Mouse (Mus musculus) forebrain, embryonic 13.5 days (tissue): Measurements from ENCODE around the gene Hsf2bp. TPM values are rescaled to one million over a fixed set of nuclear protein-coding genes. Genes with fewer than 3 reads are reported as not detected.

Experiments
- ATAC-seq: fragments of 200-750 bp; cut with Nextera tagmentation; 2 replicates; pipeline ENCODE4 v1.8.0; 2017
- H3K27ac ChIP-seq: fragments of 300-500 bp; sonication (generic); 2 replicates; pipeline ENCODE4 v1.5.1; 2015; ENCODE audit warnings: inconsistent platforms, mild to moderate bottlenecking, moderate library complexity
- H3K27me3 ChIP-seq: fragments of 300-500 bp; sonication (generic); 2 replicates; pipeline ENCODE4 v1.6.1; 2015; ENCODE audit warnings: mild to moderate bottlenecking, inconsistent platforms
- H3K36me3 ChIP-seq: fragments of 300-500 bp; sonication (generic); 2 replicates; pipeline ENCODE4 v1.6.1; 2015; ENCODE audit warnings: mild to moderate bottlenecking, inconsistent platforms; ENCODE audit not compliant: poor library complexity, severe bottlenecking
- H3K4me1 ChIP-seq: fragments of 300-500 bp; sonication (generic); 2 replicates; pipeline ENCODE4 v1.6.1; 2015; ENCODE audit warnings: inconsistent platforms
- H3K4me2 ChIP-seq: fragments of 300-500 bp; sonication (generic); 2 replicates; pipeline ENCODE4 v1.6.1; 2015; ENCODE audit warnings: inconsistent platforms, mild to moderate bottlenecking, moderate library complexity
- H3K4me3 ChIP-seq: fragments of 300-500 bp; sonication (generic); 2 replicates; pipeline ENCODE4 v1.5.1; 2015; ENCODE audit warnings: mild to moderate bottlenecking, inconsistent platforms
- H3K9ac ChIP-seq: fragments of 300-500 bp; sonication (generic); 2 replicates; pipeline ENCODE4 v1.6.1; 2015; ENCODE audit warnings: mild to moderate bottlenecking, inconsistent platforms
- H3K9me3 ChIP-seq: fragments of 300-500 bp; sonication (generic); replicated peaks from 2 replicates; pipeline ENCODE4 v1.6.1; 2016; ENCODE audit warnings: inconsistent platforms
- whole genome bisulfite sequencing: fragments of 180-500 bp; shearing (Covaris S2); methylation state at CpG from one replicate; pipeline ENCODE4 v1.1.7; 2015; 5-methylcytosine and 5-hydroxymethylcytosine counted together
- polyA plus RNA-seq: library from polyadenylated mRNA; unstranded; fragments of >200 nt; fragmentation: Nextera tagmentation; extraction: Ambion mirVana; gene quantifications from 2 replicates; pipeline ENCODE4 v1.2.1, GENCODE M21; 2015

The Hsf2bp gene
- polyA plus RNA-seq, 1 experiment from 2014 or later = 0.43 TPM

DNA sequence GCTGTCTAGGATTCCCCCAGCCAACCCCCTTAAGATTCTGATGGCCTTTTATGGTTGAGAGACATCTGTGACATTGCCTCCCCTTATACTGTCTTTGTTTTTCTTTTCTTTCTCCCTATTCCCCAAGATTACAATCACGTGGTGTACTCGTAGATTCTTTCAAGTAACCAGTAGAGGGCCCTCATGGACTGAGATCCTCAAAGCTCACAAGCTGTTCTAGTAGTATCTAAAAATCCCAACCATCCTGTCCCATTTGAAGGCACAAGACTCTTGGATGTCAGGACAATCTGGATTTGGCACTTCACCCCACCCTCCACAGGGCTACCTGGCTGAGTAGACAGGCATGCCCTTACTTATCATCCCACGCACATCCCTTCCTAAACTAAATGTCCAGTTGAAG lies 8.5 kb downstream of the Hsf2bp start:
- no peak overlapping the region for H3K4me2 ChIP-seq
- H3K9me3 ChIP-seq = no peaks in the 10 kb centered on the region
- H3K4me1 ChIP-seq = no peaks in the 10 kb centered on the region
- no peaks in the 10 kb centered on the region for H3K36me3 ChIP-seq
- 0 out of 2 replicates have a peak, but pooled peaks have one; percentile 24 for ATAC-seq
- H3K27ac ChIP-seq = no peak overlapping the region
- no peak overlapping the region for H3K9ac ChIP-seq
- 0 out of 2 replicates have a peak, but pooled peaks cover 6% of the 10 kb centered on the region for H3K27me3 ChIP-seq
- 29% methylated on average over 3 of the region's 3 CpGs for WGBS
- no peak overlapping the region for H3K4me3 ChIP-seq

DNA sequence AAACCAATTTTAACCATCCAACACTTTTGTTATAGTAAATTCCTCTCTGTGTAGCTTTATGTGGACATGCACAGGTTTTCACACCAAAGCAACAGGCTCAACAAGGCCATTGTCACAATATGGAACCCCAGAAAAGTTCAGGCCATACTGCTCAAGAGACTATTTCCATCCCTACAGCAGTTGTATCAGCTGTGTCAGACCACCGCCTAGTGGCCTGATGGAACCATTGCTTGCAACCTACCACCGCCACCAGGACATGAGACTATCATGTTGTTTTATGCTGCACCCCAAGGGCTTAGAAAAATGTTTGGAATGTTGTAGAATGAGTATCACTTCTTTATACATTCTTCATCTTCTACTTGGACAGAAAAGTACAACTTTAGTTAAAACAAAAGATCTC lies 10.8 kb downstream of the Hsf2bp start:
- no peaks in the 10 kb centered on the region for H3K36me3 ChIP-seq
- no peaks in the 10 kb centered on the region for H3K9me3 ChIP-seq
- no peaks in the 10 kb centered on the region for H3K27me3 ChIP-seq
- H3K4me3 ChIP-seq = no peak overlapping the region
- no peak overlapping the region for H3K27ac ChIP-seq
- ATAC-seq = peak; percentile 82
- H3K4me1 ChIP-seq = no peaks in the 10 kb centered on the region
- no peak overlapping the region for H3K9ac ChIP-seq
- WGBS = 8% methylated on average over 2 of the region's 2 CpGs
- no peak overlapping the region for H3K4me2 ChIP-seq

- H3K36me3 ChIP-seq = no peaks in the 10 kb centered on the region
- no peaks in the 10 kb centered on the region for H3K9me3 ChIP-seq
- no peak overlapping the region for H3K4me3 ChIP-seq
- H3K27me3 ChIP-seq = no peaks in the 10 kb centered on the region
- WGBS = 66% methylated on average over 5 of the region's 5 CpGs
- H3K4me1 ChIP-seq = no peaks in the 10 kb centered on the region
- no peak for ATAC-seq
- H3K9ac ChIP-seq = no peak overlapping the region
- no peak overlapping the region for H3K4me2 ChIP-seq
- no peak overlapping the region for H3K27ac ChIP-seq
Observed at GRCm38 (mm10) chr17:32024671-32025073, 11.5 kb downstream of the Hsf2bp start.

DNA sequence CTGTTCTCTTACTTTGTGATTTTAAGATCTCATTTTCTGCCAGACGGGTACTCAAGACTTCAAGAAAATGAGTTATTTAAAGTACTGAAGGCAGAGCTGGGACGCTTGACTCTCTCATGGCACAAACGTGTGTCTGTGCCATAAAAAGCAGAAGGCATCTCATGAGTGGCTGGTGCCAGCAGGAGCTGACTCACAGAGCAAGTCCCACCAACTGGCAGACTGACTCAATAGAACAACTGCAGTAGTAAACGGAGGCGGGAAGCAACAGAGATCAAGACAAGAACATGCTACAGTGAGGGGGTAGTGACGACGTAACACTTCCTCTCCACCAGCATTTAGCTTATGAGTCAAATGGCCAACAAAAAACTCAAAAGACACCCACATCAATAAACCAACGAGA lies 13.1 kb downstream of the Hsf2bp start:
- no peak for ATAC-seq
- Histone ChIP-seq H3K36me3 (no peaks in the 10 kb centered on the region), H3K27ac (no peak overlapping the region), H3K4me1 (no peaks in the 10 kb centered on the region), H3K9ac (no peak overlapping the region), H3K4me3 (no peak overlapping the region), H3K27me3 (no peaks in the 10 kb centered on the region), H3K9me3 (no peaks in the 10 kb centered on the region), H3K4me2 (no peak overlapping the region)
- WGBS = 76% methylated on average over 8 of the region's 8 CpGs

GRCm38 (mm10) chr17:32022551-32022950 lies 13.6 kb downstream of the Hsf2bp start:
- H3K4me1 ChIP-seq = no peaks in the 10 kb centered on the region
- no peaks in the 10 kb centered on the region for H3K9me3 ChIP-seq
- WGBS = 76% methylated on average over 6 of the region's 6 CpGs
- ATAC-seq = no peak
- no peak overlapping the region for H3K4me2 ChIP-seq
- H3K27me3 ChIP-seq = no peaks in the 10 kb centered on the region
- no peaks in the 10 kb centered on the region for H3K36me3 ChIP-seq
- H3K4me3 ChIP-seq = no peak overlapping the region
- H3K27ac ChIP-seq = no peak overlapping the region
- H3K9ac ChIP-seq = no peak overlapping the region

- no peaks in the 10 kb centered on the region for H3K36me3 ChIP-seq
- no peaks in the 10 kb centered on the region for H3K27me3 ChIP-seq
- no peaks in the 10 kb centered on the region for H3K9me3 ChIP-seq
- ATAC-seq = no peak
- no peak overlapping the region for H3K27ac ChIP-seq
- H3K9ac ChIP-seq = no peak overlapping the region
- H3K4me2 ChIP-seq = no peak overlapping the region
- no peak overlapping the region for H3K4me3 ChIP-seq
- H3K4me1 ChIP-seq = no peaks in the 10 kb centered on the region
- 92% methylated on average over 3 of the region's 3 CpGs for WGBS
Observed at GRCm38 (mm10) chr17:32021981-32022380, 14.2 kb downstream of the Hsf2bp start.

DNA sequence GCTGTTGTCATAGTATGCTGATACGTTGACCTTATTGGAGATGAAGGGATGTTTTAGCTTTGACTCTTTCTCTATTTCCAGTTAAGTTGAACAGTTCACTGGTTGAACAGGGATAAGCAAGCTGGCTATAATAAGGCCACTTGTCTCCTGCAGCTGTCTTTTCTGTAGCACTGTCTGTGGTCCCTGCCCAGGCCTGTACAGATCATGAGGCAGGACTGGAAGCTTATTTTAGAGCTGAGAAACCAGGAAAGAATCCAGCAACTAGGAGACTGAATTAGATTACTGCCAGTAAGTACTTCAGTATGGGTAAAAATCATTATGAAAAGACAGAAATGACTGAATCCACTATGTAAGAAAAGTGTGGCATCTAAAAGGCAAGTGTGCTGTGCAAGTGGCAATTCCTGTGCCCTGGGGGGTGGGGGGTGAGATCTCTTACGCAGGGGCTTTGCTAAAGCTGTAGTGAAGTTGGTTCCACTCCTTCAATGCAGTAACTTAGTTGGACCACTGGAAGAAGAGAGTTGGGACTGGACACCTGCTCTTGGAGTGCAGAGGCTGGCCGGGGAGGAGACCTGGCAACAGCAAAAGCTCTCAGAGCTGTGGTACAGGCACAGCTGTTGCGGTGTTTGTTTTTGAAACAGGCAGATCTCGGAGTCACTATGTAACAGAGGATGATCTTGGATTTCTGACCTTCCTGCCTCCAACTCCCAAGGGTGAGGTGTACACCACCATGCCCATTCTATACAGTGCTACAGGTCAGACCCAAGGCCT lies 17.8 kb downstream of the Hsf2bp start:
- H3K4me2 ChIP-seq = no peak overlapping the region
- 83% methylated on average over 5 of the region's 5 CpGs for WGBS
- no peak overlapping the region for H3K9ac ChIP-seq
- no peaks in the 10 kb centered on the region for H3K27me3 ChIP-seq
- H3K36me3 ChIP-seq = no peaks in the 10 kb centered on the region
- no peak overlapping the region for H3K27ac ChIP-seq
- ATAC-seq = no peak
- H3K4me3 ChIP-seq = no peak overlapping the region
- no peaks in the 10 kb centered on the region for H3K9me3 ChIP-seq
- H3K4me1 ChIP-seq = no peaks in the 10 kb centered on the region

GRCm38 (mm10) chr17:32016481-32016880 lies 19.7 kb downstream of the Hsf2bp start:
- Histone ChIP-seq H3K4me1 (peaks cover 3% of the 10 kb centered on the region; the same call in 1 of the 2 replicates), H3K9me3 (no peaks in the 10 kb centered on the region), H3K9ac (no peak overlapping the region), H3K27ac (no peak overlapping the region), H3K27me3 (no peaks in the 10 kb centered on the region), H3K4me2 (no peak overlapping the region), H3K36me3 (no peaks in the 10 kb centered on the region), H3K4me3 (no peak overlapping the region)
- whole genome bisulfite sequencing = 85% methylated on average over 8 of the region's 8 CpGs
- no peak for ATAC-seq

GRCm38 (mm10) chr17:32013659-32014058 lies 22.5 kb downstream of the Hsf2bp start:
- H3K9me3 ChIP-seq = no peaks in the 10 kb centered on the region
- H3K36me3 ChIP-seq = no peaks in the 10 kb centered on the region
- H3K4me1 ChIP-seq = peaks cover 3% of the 10 kb centered on the region; the same call in 1 of the 2 replicates
- no peak overlapping the region for H3K27ac ChIP-seq
- no peak for ATAC-seq
- no peak overlapping the region for H3K4me3 ChIP-seq
- no peaks in the 10 kb centered on the region for H3K27me3 ChIP-seq
- H3K4me2 ChIP-seq = no peak overlapping the region
- no peak overlapping the region for H3K9ac ChIP-seq

GRCm38 (mm10) chr17:32012254-32012653 lies 23.9 kb downstream of the Hsf2bp start:
- no peak overlapping the region for H3K4me2 ChIP-seq
- H3K36me3 ChIP-seq = no peaks in the 10 kb centered on the region
- H3K4me1 ChIP-seq = peaks cover 3% of the 10 kb centered on the region; the same call in 1 of the 2 replicates
- ATAC-seq = no peak
- H3K4me3 ChIP-seq = no peak overlapping the region
- no peaks in the 10 kb centered on the region for H3K27me3 ChIP-seq
- 67% methylated on average over 3 of the region's 3 CpGs for WGBS
- H3K9me3 ChIP-seq = no peaks in the 10 kb centered on the region
- H3K9ac ChIP-seq = no peak overlapping the region
- H3K27ac ChIP-seq = no peak overlapping the region

- Histone ChIP-seq H3K27ac (no peak overlapping the region), H3K27me3 (no peaks in the 10 kb centered on the region), H3K9me3 (no peaks in the 10 kb centered on the region), H3K4me1 (peaks cover 3% of the 10 kb centered on the region; the same call in 1 of the 2 replicates), H3K4me3 (no peak overlapping the region), H3K9ac (no peak overlapping the region), H3K36me3 (no peaks in the 10 kb centered on the region), H3K4me2 (no peak overlapping the region)
- WGBS = 84% methylated on average over 6 of the region's 6 CpGs
- ATAC-seq = no peak
Observed at GRCm38 (mm10) chr17:32011694-32012093, 24.5 kb downstream of the Hsf2bp start.

GRCm38 (mm10) chr17:32006800-32007199 lies 29.3 kb downstream of the Hsf2bp start:
- no peak for ATAC-seq
- Histone ChIP-seq H3K27ac (no peak overlapping the region), H3K9me3 (no peaks in the 10 kb centered on the region), H3K9ac (no peak overlapping the region), H3K4me2 (no peak overlapping the region), H3K36me3 (no peaks in the 10 kb centered on the region), H3K27me3 (no peaks in the 10 kb centered on the region), H3K4me3 (no peak overlapping the region), H3K4me1 (no peaks in the 10 kb centered on the region)
- 91% methylated on average over 5 of the region's 5 CpGs for WGBS

DNA sequence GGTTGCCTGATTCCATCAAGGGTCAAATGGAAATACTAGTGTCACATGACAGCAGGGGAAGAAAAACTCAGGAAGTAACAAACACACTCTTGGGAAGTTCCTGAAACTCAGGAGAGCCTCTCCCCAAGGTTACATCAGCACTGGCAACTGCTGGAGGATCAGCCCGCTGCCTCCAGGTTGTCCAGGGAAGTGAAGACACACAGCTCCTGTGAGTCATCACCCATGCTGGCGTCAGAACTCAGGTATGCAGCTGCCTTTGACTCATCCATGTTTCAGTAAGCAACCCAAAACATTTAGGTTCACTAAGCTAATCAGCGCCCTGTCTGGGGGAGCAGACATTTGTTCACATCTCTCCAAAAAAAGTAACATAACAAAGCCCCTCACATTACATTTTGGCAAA lies 32.9 kb downstream of the Hsf2bp start:
- Histone ChIP-seq H3K9me3 (no peaks in the 10 kb centered on the region), H3K27ac (no peak overlapping the region), H3K27me3 (no peaks in the 10 kb centered on the region), H3K4me1 (no peaks in the 10 kb centered on the region), H3K4me3 (no peak overlapping the region), H3K36me3 (no peaks in the 10 kb centered on the region), H3K9ac (no peak overlapping the region), H3K4me2 (no peak overlapping the region)
- 91% methylated on average over 3 of the region's 3 CpGs for WGBS
- no peak for ATAC-seq
